Mouse (Mus musculus): ENCODE measurements around the gene Cxxc4. TPM values are rescaled to one million over a fixed set of nuclear protein-coding genes. Genes with fewer than 3 reads are reported as not detected.
A peak's percentile ranks its signal among the peaks of the same experiment; 100 is the strongest.

Gene Cxxc4
- total and polyA plus RNA-seq, 3 experiments, result not detected

DNA sequence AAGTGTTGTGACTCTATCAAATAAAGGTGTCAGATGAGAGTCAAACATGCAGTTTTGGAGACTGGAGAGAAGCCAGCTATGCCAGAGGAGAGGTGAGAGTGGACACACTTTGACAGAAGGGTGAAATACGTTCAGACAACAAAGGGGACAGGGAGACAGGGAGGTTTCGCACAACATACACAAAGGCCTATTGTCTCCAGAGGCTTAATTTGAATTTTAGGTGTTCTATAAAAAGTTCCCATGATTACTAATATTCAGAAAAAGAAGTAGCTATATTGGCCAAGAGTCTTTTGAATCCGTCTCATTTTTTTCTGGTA is 67.2 kb downstream of the Cxxc4 start:
- no peak for TF ChIP-seq NRF1 (IDR thresholded peaks at IDR 0.05; ENCODE audit: insufficient read depth, low read depth, low read length, poor library complexity, severe bottlenecking)
- no peak for TF ChIP-seq POLR2A (IDR thresholded peaks at IDR 0.05; ENCODE audit: control insufficient read depth in 1 of 2, insufficient read depth in 1 of 2, low read depth in 1 of 2, low read length in 2 of 2, poor library complexity in 1 of 2)
- TF ChIP-seq UBTF (IDR thresholded peaks at IDR 0.05; ENCODE audit: borderline replicate concordance, insufficient read depth, low read depth, low read length), result no peak
- TF ChIP-seq ELF1 (IDR thresholded peaks at IDR 0.05; ENCODE audit: low read depth, low read length), result no peak
- no peak for TF ChIP-seq MYC (IDR thresholded peaks at IDR 0.05; ENCODE audit: low read depth, low read length)
- no peak for TF ChIP-seq SMC3 (IDR thresholded peaks at IDR 0.05; ENCODE audit: low read depth, low read length)
- no peak for TF ChIP-seq JUND (IDR thresholded peaks at IDR 0.05; ENCODE audit: low read depth, low read length)
- TF ChIP-seq TAL1 (IDR thresholded peaks at IDR 0.05; ENCODE audit: low read length), result no peak
- TF ChIP-seq GABPA (IDR thresholded peaks at IDR 0.05; ENCODE audit: low read depth, low read length), result no peak
- TF ChIP-seq ZNF384 (IDR thresholded peaks at IDR 0.05; ENCODE audit: low read depth, low read length), result no peak
- no peak for TF ChIP-seq RCOR1 (IDR thresholded peaks at IDR 0.05; ENCODE audit: low read depth, low read length)
- no peak for DNase-seq (ENCODE audit: low read depth, low spot score)
- H3K79me2 ChIP-seq (ENCODE audit: control insufficient read depth, insufficient read depth, low read length, poor library complexity), result no peaks in the 10 kb centered on the region
- no peaks in the 10 kb centered on the region for H3K36me3 ChIP-seq (ENCODE audit: control insufficient read depth in 1 of 2, insufficient read depth in 2 of 2, low read length in 2 of 2)
- H3K27me3 ChIP-seq (ENCODE audit: control insufficient read depth in 1 of 2, insufficient read depth in 2 of 2, low read length in 2 of 2), result no peaks in the 10 kb centered on the region
- no peaks in the 10 kb centered on the region for H3K4me1 ChIP-seq (ENCODE audit: control insufficient read depth in 1 of 2, insufficient read depth in 2 of 2, low read length in 2 of 2)
- H3K27ac ChIP-seq (ENCODE audit: control insufficient read depth, low read depth, low read length), result no peak overlapping the region
- H3K4me3 ChIP-seq (ENCODE audit: control insufficient read depth in 1 of 2, insufficient read depth in 1 of 2, low read depth in 2 of 2, low read length in 2 of 2), result no peak overlapping the region
- H3K9me3 ChIP-seq (replicated peaks; ENCODE audit: insufficient read depth, low read length), result no peaks in the 10 kb centered on the region
- no peak overlapping the region for H3K9ac ChIP-seq (ENCODE audit: control insufficient read depth, low read depth, low read length, poor library complexity, severe bottlenecking)

- TF ChIP-seq NRF1 (IDR thresholded peaks at IDR 0.05; ENCODE audit: insufficient read depth, low read depth, low read length, poor library complexity, severe bottlenecking) (no peak), NELFE (IDR thresholded peaks at IDR 0.05; ENCODE audit: low read depth, low read length) (no peak), E2F4 (IDR thresholded peaks at IDR 0.05; ENCODE audit: borderline replicate concordance, low read depth, low read length) (no peak), RAD21 (IDR thresholded peaks at IDR 0.05; ENCODE audit: low read depth, low read length) (no peak), CHD1 (IDR thresholded peaks at IDR 0.05; ENCODE audit: low read depth, low read length) (no peak), ZNF384 (IDR thresholded peaks at IDR 0.05; ENCODE audit: low read depth, low read length) (no peak), SIN3A (IDR thresholded peaks at IDR 0.05; ENCODE audit: low read length) (no peak)
- no peak overlapping the region for H3K27ac ChIP-seq (ENCODE audit: control insufficient read depth, low read depth, low read length)
- no peak overlapping the region for H3K4me3 ChIP-seq (ENCODE audit: control insufficient read depth in 1 of 2, insufficient read depth in 1 of 2, low read depth in 2 of 2, low read length in 2 of 2)
- no peaks in the 10 kb centered on the region for H3K27me3 ChIP-seq (ENCODE audit: control insufficient read depth in 1 of 2, insufficient read depth in 2 of 2, low read length in 2 of 2)
- no peak for DNase-seq (ENCODE audit: low read depth, low spot score)
- no peaks in the 10 kb centered on the region for H3K79me2 ChIP-seq (ENCODE audit: control insufficient read depth, insufficient read depth, low read length, poor library complexity)
- no peaks in the 10 kb centered on the region for H3K4me1 ChIP-seq (ENCODE audit: control insufficient read depth in 1 of 2, insufficient read depth in 2 of 2, low read length in 2 of 2)
- no peak overlapping the region for H3K9ac ChIP-seq (ENCODE audit: control insufficient read depth, low read depth, low read length, poor library complexity, severe bottlenecking)
- no peaks in the 10 kb centered on the region for H3K36me3 ChIP-seq (ENCODE audit: control insufficient read depth in 1 of 2, insufficient read depth in 2 of 2, low read length in 2 of 2)
- H3K9me3 ChIP-seq (replicated peaks; ENCODE audit: insufficient read depth, low read length), result no peaks in the 10 kb centered on the region
Observed at GRCm38 (mm10) chr3:134306507-134306906, 70.2 kb downstream of the Cxxc4 start.

GRCm38 (mm10) chr3:134307801-134308200 is 71.5 kb downstream of the Cxxc4 start:
- no peak overlapping the region for H3K4me3 ChIP-seq (ENCODE audit: control insufficient read depth in 1 of 2, insufficient read depth in 1 of 2, low read depth in 2 of 2, low read length in 2 of 2)
- H3K9ac ChIP-seq (ENCODE audit: control insufficient read depth, low read depth, low read length, poor library complexity, severe bottlenecking), result no peak overlapping the region
- no peaks in the 10 kb centered on the region for H3K27me3 ChIP-seq (ENCODE audit: control insufficient read depth in 1 of 2, insufficient read depth in 2 of 2, low read length in 2 of 2)
- peak; percentile 14 for DNase-seq (ENCODE audit: low read depth, low spot score)
- H3K36me3 ChIP-seq (ENCODE audit: control insufficient read depth in 1 of 2, insufficient read depth in 2 of 2, low read length in 2 of 2), result no peaks in the 10 kb centered on the region
- H3K27ac ChIP-seq (ENCODE audit: control insufficient read depth, low read depth, low read length), result no peak overlapping the region
- no peaks in the 10 kb centered on the region for H3K79me2 ChIP-seq (ENCODE audit: control insufficient read depth, insufficient read depth, low read length, poor library complexity)
- H3K9me3 ChIP-seq (replicated peaks; ENCODE audit: insufficient read depth, low read length), result no peaks in the 10 kb centered on the region
- H3K4me1 ChIP-seq (ENCODE audit: control insufficient read depth in 1 of 2, insufficient read depth in 2 of 2, low read length in 2 of 2), result no peaks in the 10 kb centered on the region
- TF ChIP-seq ELF1 (IDR thresholded peaks at IDR 0.05; ENCODE audit: low read depth, low read length) (no peak), CTCF (IDR thresholded peaks at IDR 0.05 in 2 of 3, conservative IDR thresholded peaks at IDR 0.05 in 1 of 3; ENCODE audit: control insufficient read depth in 1 of 3, insufficient read depth in 1 of 3, low read depth in 2 of 3, low read length in 3 of 3, poor library complexity in 1 of 3, severe bottlenecking in 1 of 3) (peak in 1 of 3 experiments; percentile 12; a peak in 2 of 6 replicates), SMC3 (IDR thresholded peaks at IDR 0.05; ENCODE audit: low read depth, low read length) (peak; percentile 29), POLR2A (IDR thresholded peaks at IDR 0.05; ENCODE audit: control insufficient read depth in 1 of 2, insufficient read depth in 1 of 2, low read depth in 1 of 2, low read length in 2 of 2, poor library complexity in 1 of 2) (no peak), TCF12 (IDR thresholded peaks at IDR 0.05; ENCODE audit: low read depth, low read length) (no peak), MAZ (IDR thresholded peaks at IDR 0.05; ENCODE audit: low read depth, low read length) (no peak), HCFC1 (IDR thresholded peaks at IDR 0.05; ENCODE audit: low read depth, low read length) (no peak)

Data from MEL (cell line).